Mouse (Mus musculus): ENCODE data around the gene Thada. TPM values are rescaled to one million over a fixed set of nuclear protein-coding genes. Genes with fewer than 3 reads are reported as not detected.

Thada gene
- total RNA-seq, 2 experiments from 2014 or later: 13.0 to 14.4 TPM

DNA sequence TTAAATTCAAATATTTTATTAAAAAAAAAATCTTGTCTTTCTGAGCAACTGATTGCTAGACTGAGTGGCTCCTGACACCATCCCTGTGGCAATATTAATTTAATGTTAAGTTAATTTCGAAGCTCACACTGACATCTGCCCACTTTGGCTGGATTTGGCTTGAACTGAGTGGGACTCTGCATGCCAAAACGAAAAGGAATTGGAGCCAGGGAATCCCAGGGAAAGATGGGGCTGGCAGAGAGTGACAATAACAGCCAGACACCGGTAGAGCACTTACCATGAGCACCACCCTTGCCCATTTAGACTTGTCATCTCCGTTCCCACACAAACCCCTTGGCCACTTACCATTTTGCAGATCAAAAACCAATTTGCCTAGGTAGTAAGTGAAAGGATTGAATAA lies 12.3 kb upstream of the Thada start:
- DNase-seq (ENCODE audit: low spot score in 2 of 2): peak in 1 of 2 experiments; percentile 26

DNA sequence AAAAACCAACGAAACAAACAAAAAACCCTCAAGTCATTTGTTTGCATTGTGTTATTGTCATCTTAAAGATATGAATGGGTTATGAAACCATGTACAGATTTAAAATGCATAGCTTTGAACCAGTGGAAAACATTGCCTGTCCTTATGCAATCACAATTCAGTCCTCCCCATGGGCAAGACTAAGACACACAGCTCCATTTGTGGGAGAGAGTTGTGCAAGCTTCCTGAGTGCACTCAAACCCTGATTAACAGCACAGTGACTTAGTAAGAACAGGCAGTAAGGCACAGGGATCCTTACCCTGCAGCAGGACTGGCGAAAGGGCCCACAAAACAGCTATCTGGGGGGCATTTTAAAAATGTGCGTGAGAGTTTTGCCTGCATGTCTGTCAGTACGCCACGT lies 11.2 kb upstream of the Thada start:
- no peak for DNase-seq (ENCODE audit: low spot score in 2 of 2)

DNA sequence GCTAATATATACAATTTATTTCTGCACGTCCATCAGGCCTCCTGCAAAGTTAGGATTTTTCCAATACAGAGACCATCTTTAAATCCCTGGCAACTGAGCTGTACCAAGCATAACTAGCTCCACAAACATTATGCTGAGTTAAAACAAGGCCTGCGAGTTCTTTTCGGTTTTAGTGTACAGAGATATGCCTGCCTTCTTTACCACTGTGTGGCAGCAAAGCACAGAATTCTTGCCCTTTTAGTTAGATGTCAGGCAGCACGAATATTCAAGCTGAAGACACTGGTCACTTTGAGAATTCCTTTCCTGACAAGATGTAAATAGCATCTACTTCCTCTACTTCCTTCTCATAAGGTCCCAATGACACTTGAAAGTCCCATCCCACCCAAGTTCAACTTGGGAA lies 8.3 kb upstream of the Thada start:
- no peak for DNase-seq (ENCODE audit: low spot score in 2 of 2)

DNA sequence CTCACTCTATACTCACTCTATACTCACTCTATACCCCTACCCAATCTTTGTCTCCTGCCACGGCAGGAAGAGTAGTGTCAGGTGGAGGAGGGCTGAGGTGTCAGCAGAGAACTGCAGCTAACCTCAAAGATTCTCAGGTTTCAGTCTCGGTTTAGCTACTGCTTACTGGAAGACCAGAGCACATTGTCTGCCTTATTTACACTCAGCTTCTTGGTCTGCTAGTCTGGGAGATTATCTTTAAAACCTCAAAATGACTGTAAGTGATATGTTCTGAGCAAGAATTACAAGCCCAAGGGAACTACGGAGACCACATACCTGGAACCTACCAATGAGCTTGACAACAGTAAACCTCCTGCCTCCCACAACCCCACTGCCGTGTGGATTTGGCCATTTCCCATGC lies 31.0 kb downstream of the Thada start:
- no peak for DNase-seq (ENCODE audit: low spot score in 2 of 2)

DNA sequence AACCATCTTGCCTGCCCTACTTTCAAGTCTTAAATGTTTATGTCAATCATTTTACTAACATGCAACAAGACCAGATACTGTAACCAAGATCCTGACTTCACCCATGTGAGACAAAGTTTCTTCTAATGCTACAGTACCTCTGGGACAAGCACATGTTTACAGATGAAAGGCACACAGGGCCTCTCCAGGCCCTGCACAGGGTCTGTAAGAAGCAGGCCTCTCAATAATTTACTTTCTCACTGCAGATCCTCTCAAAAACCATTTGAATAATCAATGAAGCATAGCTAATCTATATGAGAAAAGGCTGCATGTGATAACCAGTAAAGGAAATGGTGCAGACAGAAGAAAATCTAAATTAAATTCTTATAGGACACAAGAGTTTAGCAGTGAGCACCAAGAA lies 31.8 kb downstream of the Thada start:
- DNase-seq (ENCODE audit: low spot score in 2 of 2): no peak

DNA sequence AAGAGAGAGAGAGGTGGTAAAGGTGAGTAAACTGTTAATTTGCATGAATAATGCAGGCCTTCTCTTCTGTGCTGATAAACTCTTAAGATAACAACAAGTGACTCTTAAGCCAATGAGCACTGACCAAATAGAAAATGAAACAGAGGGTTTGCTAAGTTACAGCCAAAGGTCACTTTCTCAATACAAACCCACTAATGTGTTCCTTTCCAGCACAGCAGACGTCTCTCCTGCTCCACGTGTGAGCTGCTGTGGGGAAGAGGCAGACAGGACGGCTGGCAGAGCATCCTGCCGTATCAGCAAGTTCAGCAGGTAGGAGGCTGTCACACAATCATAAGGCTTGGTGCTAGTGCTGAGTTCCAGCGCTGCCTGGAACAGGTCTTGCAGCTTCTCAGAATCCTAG lies 34.0 kb downstream of the Thada start:
- DNase-seq (ENCODE audit: low spot score in 2 of 2): no peak

DNA sequence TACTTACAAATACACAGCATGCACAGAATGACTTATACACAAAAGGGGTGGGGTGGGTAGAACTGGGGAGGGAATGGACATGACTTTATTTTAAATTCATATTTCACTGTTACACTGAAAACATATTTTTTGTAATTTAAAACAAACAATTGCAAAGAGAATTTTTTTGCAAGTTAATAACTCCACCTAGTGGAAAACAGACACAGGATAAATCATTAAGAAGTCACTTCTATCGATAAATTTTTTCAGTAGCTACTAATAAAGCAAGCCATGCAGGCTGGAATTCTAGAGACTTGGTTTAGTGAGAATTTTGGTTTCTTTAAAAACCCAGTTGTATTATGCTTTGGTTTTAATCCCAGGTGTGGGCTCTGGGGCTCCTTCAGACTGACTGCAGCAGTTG lies 41.7 kb downstream of the Thada start:
- no peak for DNase-seq (ENCODE audit: low spot score in 2 of 2)

DNA sequence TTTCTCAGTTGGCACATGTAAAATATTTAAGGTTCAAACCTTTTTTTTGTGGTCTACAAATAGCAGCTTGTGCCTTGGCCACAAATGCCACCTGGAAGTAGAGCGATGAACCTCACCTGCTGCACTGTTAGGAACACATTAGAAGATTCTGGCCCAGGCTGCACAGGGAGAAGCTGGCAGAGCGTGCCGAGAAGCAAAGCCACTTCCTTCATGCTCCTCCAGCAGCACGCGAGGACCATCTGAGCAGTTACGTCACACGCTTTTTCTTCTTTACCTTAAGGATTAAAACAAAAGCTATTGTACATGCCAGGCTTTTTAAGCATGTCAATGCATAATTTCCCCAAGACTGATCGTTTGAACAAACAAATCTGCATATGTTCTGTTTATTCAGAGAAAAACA lies 43.1 kb downstream of the Thada start:
- no peak for DNase-seq (ENCODE audit: low spot score in 2 of 2)

DNA sequence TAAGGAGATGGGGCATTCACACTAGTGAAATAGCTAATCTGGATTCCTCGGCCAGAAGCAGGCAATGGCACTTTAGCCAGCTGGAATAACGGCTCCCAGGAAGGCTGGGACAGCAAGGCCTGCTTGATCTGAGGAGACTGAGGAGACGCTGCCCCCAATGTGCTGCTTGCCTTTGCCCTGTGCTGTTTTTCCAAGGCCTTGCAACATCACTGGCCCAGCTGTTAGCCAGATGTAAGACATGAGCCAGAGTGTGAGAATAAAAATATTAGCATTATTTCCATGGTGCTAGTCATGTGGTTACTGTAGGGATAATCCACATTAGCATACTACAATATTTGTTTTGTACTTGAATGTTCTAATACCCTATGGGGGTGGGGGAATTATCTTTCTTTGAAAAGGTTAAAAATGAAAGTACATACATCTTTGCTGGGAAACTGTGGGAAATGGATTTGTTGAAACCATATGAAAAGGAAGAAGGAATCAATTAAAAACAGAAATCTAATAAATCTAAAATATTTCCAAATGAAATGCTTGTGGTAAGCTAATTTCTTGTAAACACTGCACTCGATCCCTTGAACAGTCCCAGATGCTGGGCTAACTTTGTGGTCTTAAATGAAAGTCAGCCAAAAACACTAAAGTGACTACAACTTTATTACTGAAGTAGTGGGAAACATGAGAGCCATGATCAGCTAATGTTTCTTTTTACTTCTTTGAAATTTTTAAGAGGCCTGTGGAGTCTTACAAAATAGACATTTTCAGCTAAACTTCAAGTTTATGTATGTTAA lies 43.8 kb downstream of the Thada start:
- no peak for DNase-seq (ENCODE audit: low spot score in 2 of 2)

DNA sequence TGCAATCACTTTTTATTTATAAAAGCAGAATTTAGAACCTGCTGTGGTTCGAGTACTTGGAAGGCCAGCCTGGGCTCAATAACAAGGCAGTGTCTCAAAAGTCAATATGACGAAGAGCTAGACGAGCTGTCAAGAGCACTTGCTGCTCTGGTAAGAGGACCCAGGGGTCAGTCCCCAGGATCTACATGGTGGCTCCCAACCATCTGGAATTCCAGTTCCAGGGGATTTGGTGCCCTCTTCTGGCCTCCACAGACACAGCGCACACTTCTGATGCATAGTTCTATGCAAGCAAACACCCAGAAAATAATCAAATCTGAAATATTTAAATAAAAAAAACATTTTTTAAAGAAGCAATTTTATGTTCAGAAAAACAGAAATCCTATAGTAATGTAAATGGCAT lies 45.0 kb downstream of the Thada start:
- no peak for DNase-seq (ENCODE audit: low spot score in 2 of 2)

DNA sequence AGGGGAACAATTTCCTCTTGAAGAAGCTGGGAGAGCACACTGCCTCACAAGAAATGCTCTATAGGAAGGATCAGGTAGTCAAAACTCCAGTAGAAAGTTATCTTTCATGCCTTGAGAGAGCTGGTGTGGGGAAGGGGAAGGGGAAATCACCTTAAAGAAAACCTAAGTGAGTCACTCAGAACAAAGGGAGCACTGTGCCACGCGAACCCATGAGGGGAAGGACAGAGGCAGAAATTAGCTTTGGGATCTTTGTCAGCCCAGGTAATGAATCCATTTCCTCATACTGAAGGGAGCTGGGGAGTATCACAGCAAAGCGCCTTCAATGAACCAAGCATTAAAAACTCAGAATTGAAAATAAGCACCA lies 45.7 kb downstream of the Thada start:
- DNase-seq (ENCODE audit: low spot score in 2 of 2): no peak

DNA sequence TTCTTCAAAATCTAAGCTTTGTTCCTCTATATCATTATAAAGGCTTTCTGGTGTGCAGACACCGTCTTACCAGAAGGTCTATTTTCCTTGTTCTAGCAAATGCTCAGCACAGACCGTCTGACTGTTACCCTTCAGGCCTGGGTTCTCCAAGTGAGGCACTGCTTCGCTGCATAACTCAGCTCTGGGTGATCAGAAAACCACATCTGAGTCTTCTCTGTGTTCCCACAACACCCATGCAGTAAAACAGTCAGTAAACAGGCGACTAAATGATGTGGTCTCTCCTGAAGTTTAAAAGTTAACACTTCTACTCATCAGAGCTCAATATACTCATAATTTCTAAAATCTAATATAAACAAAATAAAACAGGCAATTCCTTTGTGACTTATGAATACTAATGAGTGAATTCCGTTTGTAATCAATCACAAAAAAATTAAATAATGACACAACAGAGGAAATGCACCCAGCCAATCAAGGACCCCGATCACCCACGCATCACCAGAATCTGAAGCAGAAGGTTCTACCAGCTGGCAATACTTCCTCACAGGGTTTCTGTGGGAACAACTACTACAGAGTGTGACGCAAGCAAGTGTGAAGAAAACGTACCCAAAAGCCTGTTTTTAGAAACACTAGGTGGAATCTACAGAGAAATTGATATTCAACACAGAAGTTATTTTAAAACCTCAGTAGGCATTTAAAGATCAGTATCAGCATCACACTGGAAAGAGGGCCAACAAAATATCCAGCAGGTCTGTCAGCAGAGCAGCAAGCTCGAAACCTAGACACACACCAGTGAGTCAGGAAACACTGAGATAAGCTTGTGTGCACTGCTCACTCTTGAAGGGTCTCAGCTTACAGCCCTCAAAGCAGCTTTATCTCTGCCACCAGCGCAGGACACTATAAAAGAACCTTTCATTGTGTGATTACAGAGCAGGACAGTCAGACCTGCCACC lies 46.4 kb downstream of the Thada start:
- peak; percentile 44 to 88 for DNase-seq (ENCODE audit: low spot score in 2 of 2)

DNA sequence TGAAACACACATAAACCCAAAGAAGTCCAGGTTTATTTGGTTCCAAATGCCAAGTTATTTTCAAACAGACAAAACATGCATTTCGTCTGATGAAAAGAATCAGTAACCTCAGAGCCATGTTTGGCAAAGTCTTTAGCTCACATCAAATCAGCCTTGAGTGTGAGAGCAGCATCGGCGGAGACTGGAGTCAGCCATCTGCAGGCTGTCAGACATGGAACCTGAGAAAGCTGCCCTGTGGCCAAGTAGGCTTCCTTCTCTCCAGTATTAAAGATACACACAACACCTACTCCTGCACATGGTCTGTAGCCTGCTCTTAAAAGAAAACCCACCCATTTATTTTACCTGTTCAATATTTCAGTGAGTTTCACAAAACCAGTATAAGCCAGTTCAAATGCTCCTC lies 50.1 kb downstream of the Thada start:
- no peak for DNase-seq (ENCODE audit: low spot score in 2 of 2)

DNA sequence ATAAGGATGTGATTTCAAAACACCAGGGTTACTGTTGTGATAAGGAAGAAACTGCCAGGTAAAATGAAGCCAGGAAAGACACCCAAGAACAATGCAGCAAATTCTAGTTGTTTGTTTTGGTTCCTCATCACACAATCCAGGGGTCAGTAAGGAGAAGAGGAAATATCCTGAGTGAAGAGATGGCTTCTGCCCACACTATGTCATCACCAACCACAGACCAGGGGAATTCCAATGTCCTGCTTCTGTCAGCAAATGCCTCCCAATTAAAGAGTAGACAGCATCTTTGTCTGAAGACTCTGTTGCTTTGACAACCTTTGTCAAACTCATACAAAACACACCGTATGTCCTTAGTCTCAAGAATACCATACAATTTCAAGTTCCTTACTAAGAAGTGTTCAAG lies 57.3 kb downstream of the Thada start:
- DNase-seq (ENCODE audit: low spot score in 2 of 2): no peak

DNA sequence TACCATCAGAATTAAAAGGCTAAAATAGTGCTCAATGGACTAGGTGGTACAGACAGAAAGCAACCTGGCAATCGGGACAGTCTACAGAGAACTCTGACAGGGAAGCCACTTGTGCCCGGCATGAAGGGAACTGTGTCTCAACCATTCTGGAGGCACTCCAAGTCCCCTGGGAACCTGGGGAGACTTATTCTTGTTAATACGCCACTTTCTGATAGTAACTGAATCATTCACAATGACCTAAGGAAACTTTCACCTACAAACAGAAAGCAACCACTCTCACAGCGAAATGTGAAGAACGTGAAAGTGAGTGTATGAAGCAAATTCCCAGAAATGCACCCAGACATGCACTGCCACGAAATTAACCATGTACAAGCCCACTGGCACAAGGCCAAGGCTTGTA lies 60.4 kb downstream of the Thada start:
- no peak for DNase-seq (ENCODE audit: low spot score in 2 of 2)

DNA sequence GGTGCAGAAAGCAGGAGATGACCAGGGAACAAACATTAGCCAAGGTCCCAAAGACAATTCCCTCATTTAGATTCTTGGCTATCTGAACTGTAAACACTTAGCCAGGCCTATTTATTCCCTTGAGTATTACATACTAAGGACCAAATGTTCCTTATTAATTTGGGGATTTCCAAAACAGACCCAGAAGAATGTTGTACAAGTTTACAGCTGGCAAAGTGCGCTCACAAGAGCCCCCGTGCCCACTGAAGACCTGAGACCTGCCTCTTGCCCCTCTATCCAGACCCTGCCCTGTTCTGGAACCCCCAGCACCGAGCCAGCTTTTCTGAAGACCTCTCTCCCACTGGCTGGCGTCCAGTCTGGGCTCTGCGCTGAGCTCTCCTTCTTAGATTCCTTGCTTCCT lies 64.2 kb downstream of the Thada start:
- DNase-seq (ENCODE audit: low spot score in 2 of 2): no peak

DNA sequence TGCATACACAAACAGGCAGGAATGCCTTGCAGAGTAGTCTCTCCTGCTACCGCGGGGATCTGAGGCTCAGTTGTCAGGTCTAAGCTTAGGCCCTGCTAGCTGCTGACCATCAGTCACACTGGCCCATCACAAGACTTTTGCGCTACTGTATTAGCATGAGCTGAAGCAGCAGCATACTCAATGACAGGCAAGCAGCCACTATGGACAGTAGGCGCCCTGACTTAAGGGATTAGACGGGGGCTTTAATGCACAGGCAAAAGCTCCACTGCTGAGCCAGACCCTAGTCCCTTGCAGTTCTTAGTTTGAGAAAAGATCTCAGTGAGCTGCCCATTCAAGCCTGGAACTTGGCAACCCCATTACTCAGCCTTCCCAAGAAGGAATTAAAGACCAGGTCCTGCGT lies 66.6 kb downstream of the Thada start:
- DNase-seq (ENCODE audit: low spot score in 2 of 2): no peak

DNA sequence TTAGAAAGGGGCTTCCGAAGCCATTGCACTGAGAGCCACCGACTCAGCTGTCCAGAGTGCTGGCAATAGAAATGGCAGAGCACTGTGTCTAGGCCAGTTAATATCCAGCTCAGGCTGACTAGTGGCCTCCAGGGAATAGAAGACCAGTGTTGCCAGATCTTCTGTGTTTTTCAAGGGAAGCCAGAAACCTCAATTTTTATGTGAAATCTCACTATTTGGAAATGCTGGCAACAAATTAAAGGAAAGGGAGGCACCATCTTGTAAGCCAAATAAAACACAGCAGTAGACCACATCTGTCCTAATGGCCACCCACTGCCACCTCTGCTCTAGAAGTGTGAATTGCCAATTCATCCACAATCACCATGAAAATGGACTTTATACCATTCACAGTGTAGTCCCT lies 76.0 kb downstream of the Thada start:
- DNase-seq (ENCODE audit: low spot score in 2 of 2): no peak

DNA sequence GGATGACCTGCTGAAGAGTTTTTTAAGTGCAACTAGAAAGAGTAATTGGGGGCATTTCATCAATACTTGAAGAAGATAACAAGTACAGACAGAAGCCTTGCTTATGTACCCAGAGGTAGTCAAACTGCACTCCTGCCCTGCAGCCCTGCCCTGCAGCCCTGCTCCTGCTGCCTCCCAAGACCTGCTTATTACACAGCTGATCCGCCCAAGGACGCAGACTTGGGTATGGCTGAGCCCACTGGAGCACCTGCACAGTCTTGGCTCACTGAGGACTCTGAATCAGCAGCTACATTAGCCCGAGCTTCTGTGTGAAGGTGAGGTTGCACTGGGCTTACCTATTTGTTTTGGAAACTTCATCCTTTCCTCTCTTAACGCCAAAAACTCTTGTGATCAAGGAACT lies 79.8 kb downstream of the Thada start:
- no peak for DNase-seq (ENCODE audit: low spot score in 2 of 2)

DNA sequence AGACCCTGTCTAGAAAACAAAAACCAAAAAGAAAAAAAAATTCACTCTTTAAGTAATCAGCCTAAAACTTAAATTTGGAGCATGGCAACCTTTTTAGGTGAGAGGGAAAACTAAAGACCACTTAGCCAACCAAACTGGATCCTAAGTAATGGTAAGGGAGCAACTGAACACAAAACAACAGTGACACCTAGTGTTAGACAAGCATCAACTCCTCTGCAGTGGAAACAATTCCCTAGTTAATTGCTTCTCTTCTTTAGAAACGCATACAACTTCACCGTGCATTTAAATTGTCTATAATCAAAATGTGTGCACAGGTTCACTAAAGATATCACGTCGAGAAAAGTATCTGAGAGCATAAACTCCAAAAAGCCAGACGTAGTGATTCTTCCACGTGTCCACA lies 80.3 kb downstream of the Thada start:
- peak in 1 of 2 experiments; percentile 51 for DNase-seq (ENCODE audit: low spot score in 2 of 2)

DNA sequence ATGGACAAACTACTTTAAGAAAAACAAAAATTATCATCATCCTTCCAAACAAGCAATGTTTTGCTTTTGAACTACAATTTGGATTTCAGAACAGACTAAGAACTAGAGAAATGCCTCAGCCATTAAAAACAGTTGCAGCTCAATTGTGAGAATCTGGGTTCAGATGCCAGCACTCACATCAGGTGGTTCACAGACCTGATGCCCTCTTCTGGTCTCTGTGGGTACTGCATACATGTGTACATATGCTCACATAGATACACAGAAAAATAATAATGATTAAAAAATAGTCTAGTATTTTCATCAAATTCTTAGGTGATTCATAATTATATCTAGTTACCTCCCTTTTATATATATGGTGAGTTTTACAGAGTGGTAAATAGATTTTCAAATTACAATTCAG lies 81.3 kb downstream of the Thada start:
- no peak for DNase-seq (ENCODE audit: low spot score in 2 of 2)

DNA sequence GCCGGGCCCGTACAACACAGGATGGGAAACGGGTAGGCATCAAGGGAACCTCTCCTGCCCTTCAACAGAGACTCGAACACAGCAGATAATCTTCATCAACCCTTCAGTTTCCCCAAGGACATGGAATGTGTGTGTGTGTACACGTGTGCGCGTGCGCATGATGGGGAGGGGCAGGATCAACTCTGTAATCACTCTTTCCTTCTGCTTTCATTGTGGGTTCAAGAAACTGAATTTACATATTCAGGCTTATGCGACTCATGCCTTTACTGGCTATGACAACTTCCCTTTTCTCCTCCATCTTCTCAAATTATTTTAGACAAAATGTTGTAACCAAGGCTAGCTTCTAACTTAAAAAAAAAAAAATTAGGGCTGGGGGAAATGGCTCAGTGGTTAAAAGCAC lies 85.7 kb downstream of the Thada start:
- no peak for DNase-seq (ENCODE audit: low spot score in 2 of 2)

DNA sequence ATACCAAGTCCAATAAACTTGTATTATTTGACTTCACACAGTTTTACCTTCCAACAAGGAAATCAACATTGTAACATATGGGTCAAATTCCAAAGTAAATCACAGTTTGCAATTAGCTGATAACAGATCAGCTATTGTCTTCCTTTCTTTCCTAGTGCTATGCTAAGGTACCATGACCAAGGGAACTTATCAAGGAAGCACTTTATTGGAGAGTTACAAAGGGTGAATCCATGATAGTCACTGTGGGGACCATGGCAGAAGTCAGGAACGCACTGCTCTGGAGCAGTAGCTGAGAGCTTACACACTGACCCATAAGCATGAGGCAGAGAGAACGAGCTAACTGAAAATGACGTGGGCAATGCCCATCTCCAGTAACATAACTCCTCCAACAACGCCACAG lies 89.1 kb downstream of the Thada start:
- DNase-seq (ENCODE audit: low spot score in 2 of 2): no peak

Measured in layer of hippocampus, postnatal 14 days (tissue).